9 mouse cellular contexts compared by ENCODE assay signal in the genomic region with DNA sequence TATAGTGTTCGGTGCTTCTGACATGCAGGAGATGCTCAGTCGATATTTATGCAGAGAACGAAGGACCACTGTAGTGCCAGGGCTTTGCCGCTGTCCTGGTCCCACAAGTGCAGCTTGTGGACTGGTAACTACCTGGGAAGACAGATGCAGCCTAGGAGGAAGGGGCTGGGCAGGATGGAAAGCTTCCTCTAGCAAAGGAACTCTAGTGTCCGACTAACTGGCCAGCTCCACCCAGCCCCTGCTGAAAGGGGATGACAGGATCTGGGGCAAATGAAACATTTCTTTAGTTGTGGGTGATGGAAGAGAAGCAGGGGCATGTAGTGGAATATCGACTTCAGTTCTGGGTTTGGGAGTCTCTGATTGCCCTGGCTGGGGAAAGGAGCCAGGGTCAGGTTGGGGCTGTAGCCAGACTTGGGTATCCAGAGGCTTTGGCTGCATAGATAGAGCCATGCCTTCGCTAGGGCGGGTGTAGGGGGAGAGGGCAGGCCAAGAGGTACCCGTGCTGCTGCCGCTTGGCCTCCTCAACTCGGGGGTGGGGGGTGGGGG. TPM values are rescaled to one million over a fixed set of nuclear protein-coding genes. Genes with fewer than 3 reads are reported as not detected.
DNase-seq lines count a peak whose midpoint lies in the region; ATAC-seq and TF ChIP-seq lines count a peak whose summit lies in the region.
"Had no signal": no experiment of that assay in that cellular context is flagged by ENCODE, and none has a peak within 500 bp of the region (broad histone marks: within the 10 kb centered on the region; RNA-seq: fewer than 3 reads in every experiment).

No protein-coding gene starts in this region.

- DNase-seq in gastrocnemius, adult 2 months, result no peak
- no peak for DNase-seq in gastrocnemius, postnatal 4 days (ENCODE audit: low spot score in 2 of 2)
- peak; percentile 28 for DNase-seq in ZHBTc4 (ENCODE audit: low read depth, low spot score)
- peak; percentile 36 for DNase-seq in hindbrain, embryonic 11.5 days (ENCODE audit: low spot score)
- peak; percentile 50 for DNase-seq in midbrain, embryonic 14.5 days
- DNase-seq in kidney, adult 18-20 months, result no peak
- DNase-seq in testis, postnatal 14 days (ENCODE audit: low spot score), result no peak
- DNase-seq: layer of hippocampus, adult 9-11 months had no signal

- H3K27me3 ChIP-seq in hindbrain, embryonic 11.5 days (ENCODE audit: control insufficient read depth, insufficient read depth, low read length), result peaks cover 21% of the 10 kb centered on the region
- H3K27me3 ChIP-seq in midbrain, embryonic 14.5 days (ENCODE audit: control insufficient read depth, insufficient read depth, low read length), result no peaks in the 10 kb centered on the region

- peak overlapping the region; percentile 98 for H3K4me2 ChIP-seq in hindbrain, embryonic 11.5 days (replicated peaks; ENCODE audit: low read depth, low read length)
- H3K4me2 ChIP-seq in midbrain, embryonic 14.5 days (ENCODE audit: low read length), result peak overlapping the region; percentile 92

- 49% methylated on average over 6 of the region's 11 CpGs for WGBS in hindbrain, embryonic 11.5 days
- 24% methylated on average over 9 of the region's 11 CpGs for WGBS in midbrain, embryonic 14.5 days

- no peak overlapping the region for H3K27ac ChIP-seq in gastrocnemius, adult 2 months
- H3K27ac ChIP-seq in hindbrain, embryonic 11.5 days (ENCODE audit: low read depth, low read length), result peak overlapping the region; percentile 62; the same call in 1 of the 2 replicates
- H3K27ac ChIP-seq in midbrain, embryonic 14.5 days (replicated peaks; ENCODE audit: low read depth, low read length), result peak overlapping the region; percentile 88

- ATAC-seq in hindbrain, embryonic 11.5 days (ENCODE audit: low FRiP score), result no peak
- ATAC-seq in midbrain, embryonic 14.5 days (ENCODE audit: low FRiP score, low TSS enrichment), result peak; percentile 35; the same call in 1 of the 2 replicates
- no peak for ATAC-seq in erythroid progenitor cell, adult 5-6 weeks (replicated peaks; ENCODE audit: low FRiP score, poor library complexity, severe bottlenecking)

- H3K9me3 ChIP-seq in hindbrain, embryonic 11.5 days (ENCODE audit: control insufficient read depth, low read length), result no peaks in the 10 kb centered on the region
- H3K9me3 ChIP-seq in midbrain, embryonic 14.5 days (ENCODE audit: control insufficient read depth, low read length), result no peaks in the 10 kb centered on the region

- no peak for TF ChIP-seq CTCF in gastrocnemius, adult 2 months (IDR thresholded peaks at IDR 0.05)

- peak overlapping the region; percentile 69; the same call in 1 of the 2 replicates for H3K9ac ChIP-seq in hindbrain, embryonic 11.5 days (ENCODE audit: low read depth, low read length)
- H3K9ac ChIP-seq in midbrain, embryonic 14.5 days (replicated peaks; ENCODE audit: low read length), result peak overlapping the region; percentile 91

- peaks cover 2% of the 10 kb centered on the region; the same call in 1 of the 2 replicates for H3K4me1 ChIP-seq in hindbrain, embryonic 11.5 days (replicated peaks; ENCODE audit: control insufficient read depth, insufficient read depth, low read length)
- H3K4me1 ChIP-seq in midbrain, embryonic 14.5 days (ENCODE audit: control insufficient read depth, insufficient read depth, low read length), result peaks cover 36% of the 10 kb centered on the region

- intact Hi-C loops in gastrocnemius, adult 2 months (cut with DNase I), result no loop called here

- H3K36me3 ChIP-seq in hindbrain, embryonic 11.5 days (ENCODE audit: control insufficient read depth, insufficient read depth, low read length), result no peaks in the 10 kb centered on the region
- no peaks in the 10 kb centered on the region for H3K36me3 ChIP-seq in midbrain, embryonic 14.5 days (ENCODE audit: control insufficient read depth, insufficient read depth, low read length)

- peak overlapping the region; percentile 78 for H3K4me3 ChIP-seq in gastrocnemius, adult 2 months
- H3K4me3 ChIP-seq in hindbrain, embryonic 11.5 days (ENCODE audit: low read depth, low read length), result peak overlapping the region; percentile 70
- H3K4me3 ChIP-seq in midbrain, embryonic 14.5 days (replicated peaks; ENCODE audit: low read depth, low read length), result peak overlapping the region; percentile 84

RNA-seq across cellular contexts. Expression of a gene that starts 0.5 kb away (rescaled TPM):
- total RNA-seq in gastrocnemius, adult 2 months (2021), result 1 to 10 TPM in 1 of 2 experiments, under 1 TPM in 1; 0.71 to 1.8 TPM
- total RNA-seq in gastrocnemius, postnatal 4 days (2021), result 1 to 10 TPM; 7.9 to 8.8 TPM
- polyA plus RNA-seq in hindbrain, embryonic 11.5 days (2014; fragmentation: Nextera tagmentation; extraction: Ambion mirVana), result 3.9 and 4.3 TPM in 2 replicates
- polyA plus RNA-seq in midbrain, embryonic 14.5 days (2014; fragmentation: Nextera tagmentation; extraction: Ambion mirVana), result 25.2 and 26.1 TPM in 2 replicates
- total RNA-seq in erythroid progenitor cell, adult 5-6 weeks (2015; ENCODE audit: low replicate concordance), result not detected in 2 replicates
- not detected in 2 replicates for total RNA-seq in erythroid progenitor cell, adult 5-6 weeks (2017; ENCODE audit: low replicate concordance)

Comparison
In these comparisons a context has a peak if more than half of its experiments do, and no peak if none do; other contexts are left out.
1. DNase-seq: peak in ZHBTc4 (single experiment), hindbrain, embryonic 11.5 days (single experiment) and midbrain, embryonic 14.5 days (single experiment); none in gastrocnemius, adult 2 months (single experiment), gastrocnemius, postnatal 4 days (0 of 2), kidney, adult 18-20 months (single experiment) and testis, postnatal 14 days (single experiment).
2. Peak in every context shown above with its lines, with median percentiles within 50 percentile points of each other: H3K4me3 ChIP-seq.